Mouse (Mus musculus): ENCODE measurements around the gene Rpia.
A peak's percentile ranks its signal among the peaks of the same experiment; 100 is the strongest.

Gene Rpia

DNA sequence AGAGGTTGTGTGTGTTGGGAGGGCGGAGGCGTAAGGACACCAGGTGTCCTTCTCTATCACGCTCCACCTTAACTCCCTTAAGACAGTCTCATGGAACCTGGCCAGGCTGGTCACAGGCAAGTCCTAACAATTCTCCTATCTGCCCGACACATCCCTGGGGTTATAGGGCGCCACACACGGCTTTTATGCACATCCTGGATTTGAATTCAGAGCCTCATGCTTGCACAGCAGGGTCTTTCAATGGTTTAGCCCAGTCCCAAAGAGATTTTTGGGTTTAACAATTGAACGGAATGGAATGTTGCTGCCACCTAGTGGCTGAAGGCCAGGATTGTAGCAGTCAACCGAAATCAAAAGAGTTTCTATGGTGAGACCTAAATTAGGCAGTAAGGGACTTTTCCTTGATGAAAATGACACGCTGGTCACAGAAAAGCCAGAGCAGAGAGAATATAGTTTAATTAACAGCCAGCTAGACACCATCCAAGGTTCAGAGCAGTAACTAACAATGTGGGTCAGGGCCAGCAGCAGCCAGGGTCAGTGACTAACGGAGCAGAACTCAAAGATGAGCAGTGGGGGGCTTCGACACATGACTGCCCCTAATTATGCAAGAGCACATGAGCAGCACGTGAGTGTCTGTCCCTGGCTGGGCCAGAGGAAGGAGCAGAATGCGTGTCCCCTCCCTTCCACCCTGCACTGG is 13.9 kb upstream of the Rpia start:
- ATAC-seq (ENCODE audit: insufficient number of reproducible peaks, low FRiP score, low TSS enrichment), result peak; percentile 59

DNA sequence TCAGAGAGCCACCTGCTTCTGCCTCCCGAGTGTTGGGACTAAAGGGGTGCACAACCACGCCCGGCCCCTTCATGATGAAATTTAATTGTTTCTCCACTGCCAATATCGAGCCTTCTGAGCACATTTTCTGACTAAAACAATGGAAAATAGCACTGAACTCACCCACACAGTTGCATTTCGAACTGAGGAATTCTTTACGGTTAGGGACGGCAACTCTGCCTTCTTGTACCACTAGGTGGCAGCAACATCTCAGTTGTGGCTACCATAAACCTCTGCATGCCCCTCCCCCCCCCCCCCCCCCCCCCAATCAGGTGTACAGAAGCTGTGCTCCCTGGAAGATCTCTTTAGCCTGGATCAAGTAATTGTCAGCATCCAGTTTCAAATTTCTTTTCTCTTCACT is 13.2 kb upstream of the Rpia start:
- peak; percentile 34 for ATAC-seq (ENCODE audit: insufficient number of reproducible peaks, low FRiP score, low TSS enrichment)

DNA sequence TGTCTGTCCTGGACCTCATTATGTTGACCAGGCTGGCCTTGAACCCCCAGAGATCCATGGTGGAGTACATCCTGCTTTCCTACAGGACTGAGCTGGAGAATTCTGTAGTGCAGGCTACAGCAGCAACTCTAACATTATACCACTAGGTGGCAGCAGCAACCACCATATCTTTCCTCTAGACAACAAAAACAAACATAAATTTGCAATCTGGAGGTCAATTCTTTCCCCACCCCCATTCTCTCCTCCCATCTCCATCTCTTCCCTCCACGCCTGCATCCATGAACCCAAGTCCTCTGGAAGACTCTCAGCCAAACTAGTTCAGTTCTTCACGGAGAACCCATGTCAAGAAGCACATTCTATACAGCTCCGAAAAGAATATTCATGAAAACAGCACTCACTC is 12.6 kb upstream of the Rpia start:
- ATAC-seq (ENCODE audit: insufficient number of reproducible peaks, low FRiP score, low TSS enrichment), result peak; percentile 64

DNA sequence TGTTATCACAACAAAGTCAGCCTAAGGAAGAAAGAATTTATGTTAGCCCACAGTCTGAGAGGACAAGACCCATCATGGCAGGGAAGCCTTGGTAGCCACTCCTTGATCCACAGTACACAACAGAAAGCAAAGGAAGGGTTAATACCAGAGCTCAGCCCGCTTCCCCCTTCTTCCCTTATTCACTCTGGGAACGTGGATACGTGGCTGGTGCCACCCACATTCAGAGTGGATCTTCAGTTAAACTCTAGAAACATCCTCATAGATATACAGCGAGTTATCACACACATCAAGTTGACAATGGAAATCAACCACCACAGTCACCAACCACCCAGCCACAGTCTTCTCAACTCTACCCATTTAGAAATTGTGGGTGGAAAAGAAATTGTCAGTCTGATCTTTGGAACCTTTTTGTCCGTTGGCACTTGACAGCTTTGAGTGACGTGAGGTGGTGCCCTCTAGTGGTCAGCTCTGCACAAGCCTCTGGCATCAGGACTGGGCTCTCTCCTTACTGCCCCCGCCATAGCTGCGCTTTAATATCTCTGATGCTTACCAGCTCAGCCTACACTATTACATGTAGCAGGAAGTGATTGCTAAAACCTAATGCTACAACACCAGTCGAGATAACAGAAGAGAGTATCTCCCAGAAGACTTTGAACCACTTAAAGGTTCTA is 5.7 kb upstream of the Rpia start:
- ATAC-seq (ENCODE audit: insufficient number of reproducible peaks, low FRiP score, low TSS enrichment), result 0 out of 2 replicates have a peak, but pooled peaks have one; percentile 56

DNA sequence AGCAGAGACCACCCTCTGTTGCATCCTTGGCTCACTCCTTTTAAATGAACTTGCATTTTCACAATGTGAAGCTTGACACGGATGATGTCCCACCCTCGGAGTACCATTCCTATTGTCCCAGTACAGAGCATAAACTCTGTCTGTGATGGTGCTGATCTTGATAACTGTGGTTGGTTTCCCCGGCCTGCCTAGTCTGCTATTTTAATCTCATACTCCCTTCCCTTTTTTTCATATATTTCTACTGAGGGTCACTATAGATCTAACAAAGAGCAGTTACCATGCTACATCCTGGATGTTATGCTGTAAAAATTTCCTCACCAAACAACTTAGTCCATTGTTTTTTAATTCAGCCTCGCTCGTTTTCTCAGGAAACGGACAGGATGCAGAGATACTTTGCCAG is 4.9 kb upstream of the Rpia start:
- no peak for ATAC-seq (ENCODE audit: insufficient number of reproducible peaks, low FRiP score, low TSS enrichment)

DNA sequence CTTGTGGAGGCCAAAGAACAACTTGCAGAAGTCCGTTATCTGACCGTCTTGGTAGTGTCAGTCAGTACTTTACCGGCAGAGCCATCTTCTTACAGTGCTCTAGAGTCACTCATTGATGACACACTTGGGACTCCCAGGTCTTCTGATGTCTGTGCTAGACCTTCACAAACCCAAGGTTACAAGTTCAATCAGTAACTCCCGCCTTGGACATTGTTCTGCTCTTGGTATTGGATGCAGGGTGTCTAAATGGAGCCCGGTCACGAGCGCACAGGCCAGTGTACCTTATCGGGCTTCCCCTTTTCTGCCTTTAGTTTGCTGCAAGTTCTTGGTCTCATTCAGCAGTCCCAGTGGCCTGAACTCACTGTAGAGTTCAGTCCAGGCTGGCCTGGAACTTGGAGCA is 612 bp upstream of the Rpia start:
- ATAC-seq (ENCODE audit: insufficient number of reproducible peaks, low FRiP score, low TSS enrichment), result 0 out of 2 replicates have a peak, but pooled peaks have one; percentile 0

DNA sequence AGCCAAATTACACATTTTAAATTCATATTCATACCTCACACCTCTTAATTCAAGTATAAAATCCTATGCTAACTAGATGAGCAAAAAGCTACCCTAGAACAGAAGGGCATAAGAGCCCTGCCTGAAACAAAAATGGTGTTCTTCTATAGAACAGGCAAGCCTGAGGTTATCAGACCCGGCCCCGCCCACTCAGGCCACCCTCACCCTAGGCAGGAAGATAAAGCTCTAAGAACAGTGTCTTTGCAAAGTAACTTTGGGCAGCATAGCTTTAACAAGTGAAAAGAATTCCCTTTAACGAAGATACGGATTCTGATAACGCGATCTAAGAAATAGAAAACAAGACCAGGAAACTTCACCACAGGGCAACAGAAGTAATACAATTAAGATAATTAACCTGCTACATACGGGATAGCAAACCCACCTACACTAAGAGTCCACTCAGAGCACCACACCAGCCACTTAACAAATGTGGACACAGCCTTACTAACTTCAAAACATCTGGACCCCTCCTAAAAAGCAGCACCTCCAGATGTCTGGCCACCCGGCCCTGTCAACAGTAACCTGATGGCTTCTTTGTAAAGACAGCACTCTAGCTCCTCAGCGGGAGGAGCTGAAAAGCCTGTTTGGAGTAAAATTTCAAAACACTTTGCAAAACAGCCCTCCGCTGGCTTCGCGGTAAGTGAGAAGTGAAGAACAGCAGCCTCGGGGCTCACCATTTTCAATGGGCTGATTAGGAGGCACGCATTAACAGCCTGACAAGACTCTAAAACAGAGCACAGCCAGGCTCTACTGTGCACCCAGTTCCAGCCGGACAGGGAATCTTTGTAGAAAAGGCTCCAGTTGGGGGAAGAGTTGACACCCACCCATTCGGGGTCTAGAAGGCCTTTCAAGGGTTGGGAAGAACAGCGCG is 925 bp downstream of the Rpia start:
- ATAC-seq (ENCODE audit: insufficient number of reproducible peaks, low FRiP score, low TSS enrichment), result peak; percentile 33

DNA sequence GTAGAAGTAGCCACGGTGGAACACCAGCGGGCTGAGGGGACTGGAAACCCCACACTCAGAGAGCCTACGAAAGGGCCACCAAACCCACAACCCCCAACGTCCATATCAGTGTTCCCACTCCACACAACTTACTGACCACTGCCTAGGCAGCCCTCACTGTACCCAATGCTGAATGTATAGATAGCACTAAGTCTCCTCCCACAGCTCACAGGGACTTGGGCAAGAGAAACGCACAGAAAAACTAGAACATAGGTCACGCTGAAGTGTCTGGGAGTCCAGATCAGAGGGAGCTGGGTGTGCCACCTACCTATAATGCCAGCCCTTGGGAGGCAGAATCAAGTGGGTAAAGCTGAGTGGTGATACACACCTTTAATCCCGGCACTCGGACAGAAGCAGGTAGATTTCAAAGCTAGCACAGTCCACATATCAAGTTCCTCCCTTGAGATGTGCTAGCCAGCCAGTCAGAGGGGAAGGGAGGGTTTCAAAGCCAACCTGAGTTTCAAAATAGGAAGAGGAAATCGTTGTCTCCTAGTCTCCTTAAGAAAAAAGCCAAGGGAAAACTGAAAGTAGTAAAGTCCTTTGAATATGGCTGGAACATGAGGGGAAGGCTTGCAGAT is 1.9 kb downstream of the Rpia start:
- no peak for ATAC-seq (ENCODE audit: insufficient number of reproducible peaks, low FRiP score, low TSS enrichment)

DNA sequence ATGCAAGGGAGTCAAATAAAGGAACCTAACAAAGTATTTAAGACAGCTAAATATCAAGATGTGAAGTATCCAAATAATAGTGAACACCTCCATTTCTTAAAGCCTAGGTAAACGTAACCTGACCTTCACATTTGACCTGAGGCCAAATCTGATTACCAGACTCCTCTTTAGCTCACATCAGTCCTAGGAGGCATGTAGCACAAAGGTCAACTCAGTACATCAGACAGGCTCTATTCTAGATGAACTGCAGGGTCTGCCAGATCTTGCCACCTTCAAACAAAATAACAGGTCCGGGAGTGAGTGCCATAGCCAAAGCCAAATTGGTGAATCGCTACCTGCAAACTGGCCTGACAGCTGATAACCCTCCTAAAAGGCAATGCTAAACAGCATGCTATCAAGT is 2.9 kb downstream of the Rpia start:
- ATAC-seq (ENCODE audit: insufficient number of reproducible peaks, low FRiP score, low TSS enrichment), result no peak

DNA sequence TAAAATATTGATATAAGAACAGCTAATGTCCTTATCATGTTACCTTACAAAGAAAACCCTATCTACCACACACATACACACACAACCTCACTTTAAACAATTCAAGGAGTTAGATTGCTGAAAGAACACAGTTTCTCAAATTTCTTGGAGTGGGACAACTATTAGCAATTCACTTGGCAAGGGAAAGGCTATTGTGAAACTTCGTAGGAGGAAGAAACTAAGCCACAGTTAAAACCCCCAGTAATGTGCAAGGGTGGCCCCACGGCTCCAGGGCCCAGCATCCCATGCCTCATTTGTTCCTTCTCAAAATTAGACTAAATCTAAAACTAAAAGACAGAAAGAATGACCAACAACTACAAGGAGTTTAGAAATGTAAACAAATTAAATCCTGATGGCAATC is 4.5 kb downstream of the Rpia start:
- no peak for ATAC-seq (ENCODE audit: insufficient number of reproducible peaks, low FRiP score, low TSS enrichment)

DNA sequence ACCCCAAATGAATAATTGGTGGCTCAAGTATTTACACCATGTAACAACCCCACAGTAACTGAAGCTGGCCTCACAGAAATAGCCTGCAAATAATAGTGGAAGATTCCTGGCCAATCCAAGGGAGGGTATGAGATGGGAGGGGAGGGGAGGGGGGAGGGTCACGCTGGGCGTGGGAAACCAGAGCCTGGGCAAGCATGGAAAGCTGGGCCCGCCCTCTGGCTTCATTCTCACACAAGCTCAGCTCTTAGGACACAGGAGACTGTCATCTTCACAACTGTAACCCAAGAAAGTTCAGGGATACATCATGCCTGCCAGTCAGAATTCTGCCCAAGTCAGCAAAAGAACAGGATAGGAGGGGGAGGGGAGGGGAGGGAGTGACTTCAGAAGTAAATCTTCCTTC is 6.2 kb downstream of the Rpia start:
- no peak for ATAC-seq (ENCODE audit: insufficient number of reproducible peaks, low FRiP score, low TSS enrichment)

DNA sequence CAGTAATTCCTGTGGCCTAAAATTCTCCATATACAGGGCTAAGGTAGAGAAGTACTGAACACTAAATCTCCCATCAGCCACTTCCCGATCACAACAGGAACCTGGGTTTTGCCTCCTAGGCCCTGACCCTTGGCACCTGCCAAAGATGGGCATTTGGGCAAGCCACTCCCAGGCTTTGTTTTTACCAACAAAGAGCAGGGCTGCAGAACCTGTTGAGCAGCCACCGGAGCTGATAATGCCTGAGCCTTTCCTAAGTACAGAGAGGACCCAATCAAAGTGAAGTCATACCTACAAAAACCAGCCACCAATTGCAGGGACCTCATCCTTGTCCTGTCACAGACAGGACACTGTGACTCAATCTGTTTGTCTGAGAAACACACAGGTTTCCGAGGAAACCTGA is 7.2 kb downstream of the Rpia start:
- no peak for ATAC-seq (ENCODE audit: insufficient number of reproducible peaks, low FRiP score, low TSS enrichment)

DNA sequence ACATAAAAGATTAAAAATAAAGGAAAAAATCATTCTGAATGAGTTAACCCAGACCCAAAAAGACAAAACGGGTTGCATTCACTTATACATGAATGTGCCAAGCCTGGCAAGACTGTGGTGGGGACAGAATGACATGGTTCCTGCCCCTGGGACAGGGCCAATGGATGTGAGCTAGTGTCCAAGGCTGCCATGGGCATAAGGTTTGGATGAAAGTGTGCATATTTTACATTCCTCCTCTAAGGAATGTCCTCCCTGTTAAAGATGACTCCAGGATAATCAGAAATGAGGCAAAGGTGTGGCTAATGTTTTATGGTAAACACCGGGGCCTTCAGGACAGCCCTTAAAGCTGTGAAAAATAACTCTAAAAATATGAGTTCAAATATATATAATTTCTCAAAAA is 10.7 kb downstream of the Rpia start:
- ATAC-seq (ENCODE audit: insufficient number of reproducible peaks, low FRiP score, low TSS enrichment), result no peak

DNA sequence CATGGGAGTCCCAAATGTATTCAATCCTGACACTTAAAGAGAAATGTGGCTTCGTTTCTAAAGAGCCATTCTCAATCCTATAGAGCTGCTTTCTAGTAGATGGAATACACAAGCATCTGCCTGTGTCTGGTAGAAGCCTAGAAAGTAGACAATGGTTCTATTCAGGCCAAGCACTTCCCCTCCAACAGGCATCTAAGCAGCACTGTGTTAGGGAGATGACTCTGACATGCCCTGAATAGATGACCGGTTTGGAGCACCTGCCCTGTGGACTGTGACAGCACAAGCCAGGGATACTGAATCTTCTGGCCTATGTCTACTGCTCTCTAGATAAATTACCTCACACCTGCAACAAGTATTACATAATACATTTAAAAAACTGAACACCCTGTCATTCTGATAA is 17.7 kb downstream of the Rpia start:
- ATAC-seq (ENCODE audit: insufficient number of reproducible peaks, low FRiP score, low TSS enrichment), result 0 out of 2 replicates have a peak, but pooled peaks have one; percentile 22

DNA sequence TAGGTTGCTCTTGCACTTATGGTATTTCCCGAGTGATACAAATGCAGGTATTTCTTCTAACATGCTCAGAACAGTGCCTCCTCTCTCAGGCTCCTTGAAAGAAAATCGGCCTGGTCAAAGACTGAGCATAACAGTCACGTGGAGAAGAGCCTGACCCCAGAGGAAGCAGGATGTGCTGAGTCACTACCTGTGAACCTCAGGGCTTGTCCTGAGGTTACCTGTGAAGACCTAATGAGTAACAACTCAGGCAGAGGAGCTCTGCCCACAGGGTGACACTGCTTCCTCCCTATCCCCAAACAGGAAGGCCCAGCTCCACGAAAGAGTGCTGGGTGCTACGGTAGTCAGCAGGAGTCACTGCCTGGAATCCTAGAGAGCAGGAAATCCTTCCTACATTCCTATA is 18.3 kb downstream of the Rpia start:
- ATAC-seq (ENCODE audit: insufficient number of reproducible peaks, low FRiP score, low TSS enrichment), result no peak

DNA sequence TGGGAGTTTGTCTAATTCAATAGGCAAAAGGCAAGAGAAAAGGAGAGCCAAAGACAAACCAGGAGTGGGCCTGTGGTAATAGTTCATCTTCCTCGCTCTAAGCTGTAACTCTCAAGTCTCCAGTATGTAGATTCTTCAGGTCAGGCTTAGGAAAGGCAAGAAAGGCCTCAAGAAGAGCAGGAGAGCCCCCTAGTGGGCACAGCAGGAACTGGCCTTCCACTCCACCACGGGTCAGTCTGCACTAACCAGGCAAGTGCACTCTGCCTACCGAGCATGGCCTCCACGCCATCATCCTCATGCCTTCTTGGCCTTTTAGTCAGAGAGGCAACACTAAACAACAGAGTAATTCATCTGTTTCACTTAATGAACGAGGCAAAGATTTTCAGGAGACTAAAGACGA is 23.3 kb downstream of the Rpia start:
- peak; percentile 80 for ATAC-seq (ENCODE audit: insufficient number of reproducible peaks, low FRiP score, low TSS enrichment)

DNA sequence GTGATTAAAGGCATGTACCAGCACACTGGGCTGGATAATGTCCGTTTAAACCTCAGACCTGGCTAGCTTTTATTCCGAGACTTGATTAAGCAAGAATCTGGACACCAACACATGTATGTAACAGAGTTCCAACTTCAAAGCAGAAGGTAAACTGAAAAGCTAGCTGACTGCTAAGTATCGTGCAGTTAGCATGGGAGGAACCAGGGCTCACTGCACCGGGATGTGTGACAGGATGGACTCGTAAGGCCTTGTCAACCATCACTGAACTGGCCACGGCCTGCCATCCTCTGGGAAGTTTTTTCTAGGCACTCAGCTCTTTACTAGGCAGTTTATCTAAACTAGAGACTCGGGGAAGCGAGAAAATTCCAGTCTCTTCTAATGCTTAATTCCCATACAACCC is 27.0 kb downstream of the Rpia start:
- ATAC-seq (ENCODE audit: insufficient number of reproducible peaks, low FRiP score, low TSS enrichment), result no peak

DNA sequence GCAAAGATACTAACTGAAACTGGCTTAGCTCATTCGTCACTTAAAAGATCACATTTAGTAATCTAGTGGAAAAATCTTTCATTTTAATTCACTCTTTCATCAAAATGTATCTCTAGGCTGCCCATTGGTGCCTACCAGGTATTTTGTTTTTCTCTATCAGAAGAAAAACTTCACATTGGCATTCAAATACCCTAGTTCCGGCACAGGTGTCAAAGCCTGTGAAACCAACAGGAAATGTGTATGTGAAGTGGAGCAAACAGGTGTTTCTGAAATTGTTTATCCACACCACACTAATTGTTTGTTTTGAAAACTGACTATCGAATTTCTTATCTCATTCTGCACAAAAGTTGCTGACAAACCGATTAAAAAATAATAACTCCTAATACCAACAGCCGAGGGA is 27.5 kb downstream of the Rpia start:
- ATAC-seq (ENCODE audit: insufficient number of reproducible peaks, low FRiP score, low TSS enrichment), result no peak

DNA sequence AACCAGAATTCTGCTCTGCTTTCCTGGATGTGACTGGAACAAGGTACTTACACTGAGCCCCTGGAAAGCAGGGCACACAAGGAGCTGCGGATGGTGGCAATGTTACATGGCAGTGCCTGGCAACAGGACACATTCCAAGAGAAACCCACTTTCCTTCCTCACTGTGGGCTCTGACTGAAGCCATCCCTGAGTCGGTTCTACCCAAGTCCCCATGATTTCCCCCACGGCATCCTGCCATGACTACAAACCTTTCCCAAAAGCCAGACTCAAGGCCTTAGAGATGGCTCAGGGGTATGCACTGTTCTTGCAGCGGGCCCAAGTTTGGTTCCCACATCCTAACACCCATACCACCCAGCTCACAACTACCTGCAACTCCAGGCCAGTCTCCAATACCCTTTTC is 28.2 kb downstream of the Rpia start:
- ATAC-seq (ENCODE audit: insufficient number of reproducible peaks, low FRiP score, low TSS enrichment), result no peak

DNA sequence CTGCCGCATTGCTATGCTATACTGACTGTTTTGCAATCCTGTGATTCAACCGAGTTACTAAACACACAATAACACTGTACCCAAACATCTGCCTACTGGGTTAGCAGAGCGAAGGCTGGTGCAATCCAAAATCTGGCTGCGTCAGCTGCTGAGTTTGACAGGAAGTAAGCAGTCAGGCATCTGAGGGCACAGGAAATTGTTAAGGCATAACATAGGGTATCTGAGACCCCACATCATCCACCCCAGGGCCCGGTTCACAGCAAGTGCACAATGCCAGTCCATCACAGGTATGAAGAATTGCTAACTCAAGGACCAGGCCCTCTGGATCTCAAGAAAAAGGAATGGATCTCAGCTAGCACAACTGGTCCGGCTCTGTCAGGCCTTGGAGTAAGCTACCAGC is 29.4 kb downstream of the Rpia start:
- no peak for ATAC-seq (ENCODE audit: insufficient number of reproducible peaks, low FRiP score, low TSS enrichment)

DNA sequence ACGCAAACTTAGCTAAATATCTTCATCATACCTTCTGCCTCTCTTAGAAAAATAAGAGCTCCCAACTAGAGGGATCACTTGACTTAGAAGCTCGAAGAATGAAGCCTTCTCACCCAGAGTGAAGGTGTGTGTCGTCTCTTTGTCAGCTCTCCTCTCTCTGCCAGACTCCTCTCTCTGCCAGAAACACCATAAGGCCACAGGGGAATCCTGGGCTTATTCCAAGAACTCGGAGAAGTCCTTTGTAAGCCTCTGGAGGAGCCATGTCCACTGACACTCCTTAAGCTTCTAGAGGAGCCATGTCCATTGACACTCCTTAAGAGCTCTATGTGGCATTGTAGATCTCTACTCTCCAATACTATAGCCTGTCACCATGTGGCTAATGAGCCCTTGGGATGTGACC is 31.1 kb downstream of the Rpia start:
- peak; percentile 95 for ATAC-seq (ENCODE audit: insufficient number of reproducible peaks, low FRiP score, low TSS enrichment)
